Mouse (Mus musculus) heart, embryonic 14.5 days (tissue): ENCODE measurements around the gene Slc25a47. TPM values are rescaled to one million over a fixed set of nuclear protein-coding genes. Genes with fewer than 3 reads are reported as not detected.

Source experiments
- ATAC-seq: fragments of 200-750 bp; cut with Nextera tagmentation; 2 replicates; pipeline ENCODE4 v1.8.0; 2017; ENCODE audit warnings: low read depth, moderate TSS enrichment; ENCODE audit not compliant: insufficient number of reproducible peaks, insufficient read depth, low FRiP score
- H3K27ac ChIP-seq, 2 experiments: fragments of 200-500 bp in 1 of 2; fragments of 300-500 bp in 1 of 2; sonication (generic) in 1 of 2; replicated peaks in 1 of 2; 2 replicates each; pipeline ENCODE4 v1.5.1; 2012 to 2014; ENCODE audit warnings: low read depth in 2 of 2, low read length in 2 of 2, control low read depth in 1 of 2, mild to moderate bottlenecking in 1 of 2, mixed read lengths in 1 of 2; ENCODE audit not compliant: control insufficient read depth in 1 of 2, insufficient read depth in 1 of 2
- H3K27me3 ChIP-seq: fragments of 300-500 bp; sonication (generic); 2 replicates; pipeline ENCODE4 v1.6.1; 2014; ENCODE audit warnings: mild to moderate bottlenecking, low read length, control low read depth; ENCODE audit not compliant: control insufficient read depth, insufficient read depth
- H3K36me3 ChIP-seq: fragments of 300-500 bp; sonication (generic); 2 replicates; pipeline ENCODE4 v1.6.1; 2014; ENCODE audit warnings: mild to moderate bottlenecking, control low read depth, low read length, mixed read lengths; ENCODE audit not compliant: control insufficient read depth, insufficient read depth
- H3K4me1 ChIP-seq, 2 experiments: fragments of 200-500 bp in 1 of 2; fragments of 300-500 bp in 1 of 2; sonication (generic) in 1 of 2; 2 replicates each; pipeline ENCODE4 v1.6.1; 2012 to 2014; ENCODE audit warnings: low read length in 2 of 2, control low read depth in 1 of 2, mixed read lengths in 1 of 2; ENCODE audit not compliant: control insufficient read depth in 2 of 2, insufficient read depth in 2 of 2
- H3K4me2 ChIP-seq: fragments of 300-500 bp; sonication (generic); 2 replicates; pipeline ENCODE4 v1.6.1; 2014; ENCODE audit warnings: mild to moderate bottlenecking, low read length
- H3K4me3 ChIP-seq, 2 experiments: fragments of 200-500 bp in 1 of 2; fragments of 300-500 bp in 1 of 2; sonication (generic) in 1 of 2; 2 replicates each; pipeline ENCODE4 v1.5.1; 2012 to 2014; ENCODE audit warnings: low read length in 2 of 2, mild to moderate bottlenecking in 2 of 2, control low read depth in 1 of 2, low read depth in 1 of 2, moderate library complexity in 1 of 2; ENCODE audit not compliant: control insufficient read depth in 1 of 2, insufficient read depth in 1 of 2
- H3K9ac ChIP-seq: fragments of 300-500 bp; sonication (generic); 2 replicates; pipeline ENCODE4 v1.6.1; 2014; ENCODE audit warnings: mild to moderate bottlenecking, low read length
- H3K9me3 ChIP-seq: fragments of 300-500 bp; sonication (generic); 2 replicates; pipeline ENCODE4 v1.6.1; 2016; ENCODE audit warnings: low read length, control low read depth; ENCODE audit not compliant: control insufficient read depth
- WGBS: fragments of 180-500 bp; shearing (Covaris S2); extraction: QIAGEN DNeasy Blood & Tissue Kit; methylation state at CpG from one replicate; pipeline ENCODE4 v1.1.7; 2014; 5-methylcytosine and 5-hydroxymethylcytosine counted together
- polyA plus RNA-seq: library from polyadenylated mRNA; unstranded; fragments of >200 nt; fragmentation: Nextera tagmentation; extraction: Ambion mirVana; gene quantifications from 2 replicates; pipeline ENCODE4 v1.2.1, GENCODE M21; 2014

The Slc25a47 gene
- 4.2 and 4.6 TPM in 2 replicates for polyA plus RNA-seq

- Histone ChIP-seq H3K4me2 (peak within 1 kb of the TSS; percentile 99), H3K9me3 (no peaks in the 10 kb centered on the region)
These were observed at the start of gene Slc25a47, which contains the start of gene Slc25a29 for GRCm38 (mm10) chr12:108835840-108836409. Slc25a47 (plus strand) TSS chr12:108836046. Slc25a29 (minus strand) TSS chr12:108835883.

GRCm38 (mm10) chr12:108787329-108787728 is 48.5 kb upstream of the Slc25a47 start:
- peaks cover 0 to 10% of the 10 kb centered on the region in 2 experiments; a peak in 2 of 4 replicates for H3K4me1 ChIP-seq
- H3K36me3 ChIP-seq = no peaks in the 10 kb centered on the region
- ATAC-seq = no peak
- WGBS = 82% methylated on average over 2 of the region's 2 CpGs
- H3K9me3 ChIP-seq = peaks cover 7% of the 10 kb centered on the region; the same call in 1 of the 2 replicates
- no peak overlapping the region for H3K9ac ChIP-seq
- H3K27ac ChIP-seq = no peak overlapping the region
- H3K27me3 ChIP-seq = no peaks in the 10 kb centered on the region
- H3K4me3 ChIP-seq = no peak overlapping the region
- H3K4me2 ChIP-seq = no peak overlapping the region

More at GRCm38 (mm10) chr12:108835840-108836409, at the start of gene Slc25a47, which contains the start of gene Slc25a29:
- H3K27me3 ChIP-seq = no peaks in the 10 kb centered on the region
- peak within 1 kb of the TSS; percentile 59 to 76 for H3K4me3 ChIP-seq
- peak; percentile 99 for ATAC-seq
- H3K9ac ChIP-seq = peak within 1 kb of the TSS; percentile 88
- whole genome bisulfite sequencing = 0% methylated on average over 53 of the region's 53 CpGs
- H3K27ac ChIP-seq = peak within 1 kb of the TSS; percentile 56 to 74
- peaks cover 22 to 25% of the 10 kb centered on the region in 2 experiments for H3K4me1 ChIP-seq
- peaks cover 14% of the 10 kb centered on the region for H3K36me3 ChIP-seq

GRCm38 (mm10) chr12:108792152-108792545 is 43.7 kb upstream of the Slc25a47 start:
- H3K4me2 ChIP-seq = peak overlapping the region; percentile 76
- H3K4me1 ChIP-seq = peaks cover 0 to 25% of the 10 kb centered on the region in 2 experiments; a peak in 2 of 4 replicates
- peak overlapping the region; percentile 94 to 100 for H3K4me3 ChIP-seq
- peak overlapping the region; percentile 93 to 99 for H3K27ac ChIP-seq
- H3K9me3 ChIP-seq = no peaks in the 10 kb centered on the region
- peak; percentile 51 for ATAC-seq
- peak overlapping the region; percentile 88 for H3K9ac ChIP-seq
- H3K36me3 ChIP-seq = no peaks in the 10 kb centered on the region
- H3K27me3 ChIP-seq = no peaks in the 10 kb centered on the region
- WGBS = 0% methylated on average over 52 of the region's 52 CpGs

- Histone ChIP-seq H3K4me1 (peaks cover 0 to 25% of the 10 kb centered on the region in 2 experiments; a peak in 2 of 4 replicates), H3K27ac (peak within 1 kb of the TSS; percentile 99), H3K9me3 (no peaks in the 10 kb centered on the region), H3K4me3 (peak within 1 kb of the TSS; percentile 94 to 100), H3K27me3 (no peaks in the 10 kb centered on the region), H3K36me3 (no peaks in the 10 kb centered on the region), H3K9ac (peak within 1 kb of the TSS; percentile 90), H3K4me2 (peak within 1 kb of the TSS; percentile 76)
- 1% methylated on average over 94 of the region's 127 CpGs for WGBS
- peak; percentile 96 for ATAC-seq
These were observed 43.0 kb upstream of the Slc25a47 start, which contains the start of gene Yy1 for GRCm38 (mm10) chr12:108792546-108793452. Yy1 (plus strand) TSS chr12:108792973.

- Histone ChIP-seq H3K9me3 (no peaks in the 10 kb centered on the region), H3K9ac (peak overlapping the region; percentile 90), H3K36me3 (no peaks in the 10 kb centered on the region), H3K27ac (peak overlapping the region; percentile 94 to 99), H3K4me3 (peak overlapping the region; percentile 78 to 100), H3K27me3 (no peaks in the 10 kb centered on the region), H3K4me1 (peaks cover 0 to 25% of the 10 kb centered on the region in 2 experiments; a peak in 2 of 4 replicates), H3K4me2 (peak overlapping the region; percentile 59)
- no peak for ATAC-seq
- WGBS = under 1% methylated on average over 48 of the region's 71 CpGs
These were observed 42.3 kb upstream of the Slc25a47 start for GRCm38 (mm10) chr12:108793453-108793941.

GRCm38 (mm10) chr12:108794078-108794711 is 41.7 kb upstream of the Slc25a47 start:
- WGBS = under 1% methylated on average over 67 of the region's 94 CpGs
- Histone ChIP-seq H3K27me3 (no peaks in the 10 kb centered on the region), H3K4me1 (peaks cover 0 to 25% of the 10 kb centered on the region in 2 experiments; a peak in 2 of 4 replicates), H3K27ac (peak overlapping the region; percentile 94 to 99), H3K36me3 (no peaks in the 10 kb centered on the region), H3K9me3 (no peaks in the 10 kb centered on the region), H3K4me3 (peak overlapping the region; percentile 78 to 100), H3K4me2 (peak overlapping the region; percentile 76), H3K9ac (peak overlapping the region; percentile 90)
- ATAC-seq = peak; percentile 56
